Mouse (Mus musculus): Measurements from ENCODE around the gene Pop7. TPM values are rescaled to one million over a fixed set of nuclear protein-coding genes. Genes with fewer than 3 reads are reported as not detected.

Pop7 gene
- polyA plus RNA-seq, 1 experiment, result 36.6 TPM

- TF ChIP-seq CTCF (IDR thresholded peaks at IDR 0.05; ENCODE audit: extremely low read depth, insufficient read length, insufficient replicate concordance, low read depth, low read length) (no peak), POLR2A (IDR thresholded peaks at IDR 0.05; ENCODE audit: low read depth, low read length) (no peak)
- H3K36me3 ChIP-seq (ENCODE audit: control insufficient read depth, insufficient read depth, low read length), result peaks cover 69% of the 10 kb centered on the region
Observed at GRCm38 (mm10) chr5:137527413-137527812, 25.1 kb upstream of the Pop7 start.

DNA sequence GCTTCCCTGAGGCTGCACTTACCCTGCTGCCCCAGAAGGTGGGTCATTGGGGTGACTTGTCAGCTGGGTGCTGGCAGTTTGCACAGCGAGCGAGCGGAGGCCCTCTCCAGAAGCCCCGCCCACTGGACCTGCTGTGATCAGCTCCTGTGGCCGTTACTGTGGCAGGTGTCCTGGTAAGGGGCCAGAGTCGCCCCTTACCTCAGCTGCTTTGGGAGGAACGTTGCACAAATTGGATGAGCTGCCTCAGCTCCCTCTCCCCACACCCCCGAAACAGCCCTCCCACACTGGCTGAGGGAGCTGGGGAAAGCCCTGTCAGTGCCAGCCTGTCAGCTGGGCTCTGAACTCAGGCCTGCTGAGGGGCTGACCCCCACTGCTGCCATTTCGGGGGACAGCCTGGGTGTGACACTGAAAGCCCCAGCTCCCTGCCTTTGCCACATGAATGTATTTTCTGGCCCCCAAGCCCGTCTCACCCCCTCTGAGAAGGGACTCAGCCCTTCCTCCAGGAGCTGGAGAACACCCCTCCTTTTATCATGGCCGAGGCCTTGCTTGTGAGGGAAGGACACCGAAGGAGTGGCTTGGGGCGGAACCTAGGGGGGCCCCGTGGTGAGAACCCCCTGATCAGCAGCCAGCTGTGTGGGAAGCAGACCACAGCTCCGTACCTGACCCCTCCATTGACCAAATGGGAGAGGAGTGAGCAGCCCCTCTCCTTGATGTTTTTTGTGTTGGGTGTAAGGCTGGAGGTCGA is 24.0 kb upstream of the Pop7 start:
- Histone ChIP-seq H3K4me3 (ENCODE audit: low read depth, low read length) (no peak overlapping the region), H3K27ac (ENCODE audit: insufficient read depth, low read depth, low read length) (no peak overlapping the region), H3K36me3 (ENCODE audit: control insufficient read depth, insufficient read depth, low read length) (peaks cover 74% of the 10 kb centered on the region), H3K4me1 (ENCODE audit: control insufficient read depth, insufficient read depth, insufficient read length, low read length) (peaks cover 2% of the 10 kb centered on the region; the same call in 1 of the 2 replicates), H3K27me3 (ENCODE audit: control insufficient read depth, insufficient read depth, low read length) (no peaks in the 10 kb centered on the region)
- 36% methylated on average over 16 of the region's 16 CpGs for WGBS
- TF ChIP-seq POLR2A (IDR thresholded peaks at IDR 0.05; ENCODE audit: low read depth, low read length), result no peak
- TF ChIP-seq CTCF (IDR thresholded peaks at IDR 0.05; ENCODE audit: extremely low read depth, insufficient read length, insufficient replicate concordance, low read depth, low read length), result no peak

More at GRCm38 (mm10) chr5:137527413-137527812, 25.1 kb upstream of the Pop7 start:
- no peaks in the 10 kb centered on the region for H3K27me3 ChIP-seq (ENCODE audit: control insufficient read depth, insufficient read depth, low read length)
- no peak overlapping the region for H3K4me3 ChIP-seq (ENCODE audit: low read depth, low read length)
- WGBS, result 67% methylated on average over 1 of the region's 1 CpGs
- peaks cover 2% of the 10 kb centered on the region; the same call in 1 of the 2 replicates for H3K4me1 ChIP-seq (ENCODE audit: control insufficient read depth, insufficient read depth, insufficient read length, low read length)
- H3K27ac ChIP-seq (ENCODE audit: insufficient read depth, low read depth, low read length), result no peak overlapping the region

DNA sequence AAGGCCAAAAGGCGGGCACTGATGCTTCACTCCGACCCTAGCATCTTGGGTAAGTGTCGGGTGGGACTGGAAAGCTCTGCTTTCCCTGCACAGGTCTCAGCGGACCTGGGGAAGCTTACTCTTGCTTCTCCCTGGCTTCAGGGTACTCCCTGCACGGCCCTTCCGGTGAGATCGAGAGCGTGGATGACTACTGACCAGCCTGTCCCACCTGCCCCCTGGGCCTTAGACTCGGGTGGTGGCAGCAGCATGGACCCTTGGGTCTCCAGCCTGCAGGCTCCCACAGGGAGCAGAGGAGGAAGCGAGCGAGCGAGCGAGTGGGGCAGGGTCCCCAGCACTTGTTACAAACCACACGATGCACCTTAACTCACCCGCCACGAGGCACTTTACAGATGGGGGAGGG is 23.2 kb upstream of the Pop7 start:
- Histone ChIP-seq H3K27ac (ENCODE audit: insufficient read depth, low read depth, low read length) (no peak overlapping the region), H3K36me3 (ENCODE audit: control insufficient read depth, insufficient read depth, low read length) (peaks cover 80% of the 10 kb centered on the region), H3K27me3 (ENCODE audit: control insufficient read depth, insufficient read depth, low read length) (no peaks in the 10 kb centered on the region), H3K4me1 (ENCODE audit: control insufficient read depth, insufficient read depth, insufficient read length, low read length) (peaks cover 2% of the 10 kb centered on the region; the same call in 1 of the 2 replicates), H3K4me3 (ENCODE audit: low read depth, low read length) (no peak overlapping the region)
- WGBS, result 84% methylated on average over 16 of the region's 16 CpGs
- TF ChIP-seq POLR2A (IDR thresholded peaks at IDR 0.05; ENCODE audit: low read depth, low read length) (no peak), CTCF (IDR thresholded peaks at IDR 0.05; ENCODE audit: extremely low read depth, insufficient read length, insufficient replicate concordance, low read depth, low read length) (no peak)

DNA sequence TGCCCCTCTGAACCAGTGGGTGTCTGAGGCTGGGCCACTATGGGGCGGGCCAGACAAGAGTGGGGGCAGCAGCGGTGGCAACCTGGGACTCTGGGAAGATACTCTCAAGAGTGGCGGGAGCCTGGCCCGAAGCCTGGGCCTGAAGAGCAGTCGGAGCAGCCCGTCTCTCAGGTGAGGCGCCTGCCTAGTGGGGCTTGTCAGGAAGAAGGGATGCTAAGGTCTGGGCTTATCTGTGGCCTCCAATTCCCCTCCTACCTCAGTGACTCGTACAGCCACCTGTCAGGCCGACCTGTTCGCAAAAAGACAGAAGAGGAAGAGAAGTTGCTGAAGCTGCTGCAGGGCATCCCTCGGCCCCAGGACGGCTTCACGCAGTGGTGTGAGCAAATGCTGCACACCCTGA is 22.4 kb upstream of the Pop7 start:
- H3K4me1 ChIP-seq (ENCODE audit: control insufficient read depth, insufficient read depth, insufficient read length, low read length), result no peaks in the 10 kb centered on the region
- peaks cover 82% of the 10 kb centered on the region for H3K36me3 ChIP-seq (ENCODE audit: control insufficient read depth, insufficient read depth, low read length)
- 82% methylated on average over 13 of the region's 13 CpGs for WGBS
- no peak overlapping the region for H3K27ac ChIP-seq (ENCODE audit: insufficient read depth, low read depth, low read length)
- H3K27me3 ChIP-seq (ENCODE audit: control insufficient read depth, insufficient read depth, low read length), result no peaks in the 10 kb centered on the region
- H3K4me3 ChIP-seq (ENCODE audit: low read depth, low read length), result no peak overlapping the region
- no peak for TF ChIP-seq POLR2A (IDR thresholded peaks at IDR 0.05; ENCODE audit: low read depth, low read length)
- TF ChIP-seq CTCF (IDR thresholded peaks at IDR 0.05; ENCODE audit: extremely low read depth, insufficient read length, insufficient replicate concordance, low read depth, low read length), result no peak

DNA sequence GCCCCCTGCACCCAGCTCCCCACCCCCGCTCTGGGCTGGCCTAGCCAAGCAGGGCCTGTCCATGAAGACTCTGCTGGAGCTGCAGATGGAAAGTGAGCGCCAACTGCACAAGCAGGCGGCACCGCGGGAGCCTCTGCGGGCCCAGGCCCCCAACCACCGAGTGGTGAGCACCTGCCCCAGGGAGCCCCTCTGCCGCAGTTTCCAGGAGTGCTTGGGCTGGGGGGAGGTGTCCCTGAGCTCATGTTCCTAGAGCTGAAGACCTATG is 21.9 kb upstream of the Pop7 start:
- no peaks in the 10 kb centered on the region for H3K4me1 ChIP-seq (ENCODE audit: control insufficient read depth, insufficient read depth, insufficient read length, low read length)
- 89% methylated on average over 8 of the region's 8 CpGs for WGBS
- peaks cover 81% of the 10 kb centered on the region for H3K36me3 ChIP-seq (ENCODE audit: control insufficient read depth, insufficient read depth, low read length)
- TF ChIP-seq POLR2A (IDR thresholded peaks at IDR 0.05; ENCODE audit: low read depth, low read length) (no peak), CTCF (IDR thresholded peaks at IDR 0.05; ENCODE audit: extremely low read depth, insufficient read length, insufficient replicate concordance, low read depth, low read length) (no peak)
- no peaks in the 10 kb centered on the region for H3K27me3 ChIP-seq (ENCODE audit: control insufficient read depth, insufficient read depth, low read length)
- no peak overlapping the region for H3K27ac ChIP-seq (ENCODE audit: insufficient read depth, low read depth, low read length)
- no peak overlapping the region for H3K4me3 ChIP-seq (ENCODE audit: low read depth, low read length)

DNA sequence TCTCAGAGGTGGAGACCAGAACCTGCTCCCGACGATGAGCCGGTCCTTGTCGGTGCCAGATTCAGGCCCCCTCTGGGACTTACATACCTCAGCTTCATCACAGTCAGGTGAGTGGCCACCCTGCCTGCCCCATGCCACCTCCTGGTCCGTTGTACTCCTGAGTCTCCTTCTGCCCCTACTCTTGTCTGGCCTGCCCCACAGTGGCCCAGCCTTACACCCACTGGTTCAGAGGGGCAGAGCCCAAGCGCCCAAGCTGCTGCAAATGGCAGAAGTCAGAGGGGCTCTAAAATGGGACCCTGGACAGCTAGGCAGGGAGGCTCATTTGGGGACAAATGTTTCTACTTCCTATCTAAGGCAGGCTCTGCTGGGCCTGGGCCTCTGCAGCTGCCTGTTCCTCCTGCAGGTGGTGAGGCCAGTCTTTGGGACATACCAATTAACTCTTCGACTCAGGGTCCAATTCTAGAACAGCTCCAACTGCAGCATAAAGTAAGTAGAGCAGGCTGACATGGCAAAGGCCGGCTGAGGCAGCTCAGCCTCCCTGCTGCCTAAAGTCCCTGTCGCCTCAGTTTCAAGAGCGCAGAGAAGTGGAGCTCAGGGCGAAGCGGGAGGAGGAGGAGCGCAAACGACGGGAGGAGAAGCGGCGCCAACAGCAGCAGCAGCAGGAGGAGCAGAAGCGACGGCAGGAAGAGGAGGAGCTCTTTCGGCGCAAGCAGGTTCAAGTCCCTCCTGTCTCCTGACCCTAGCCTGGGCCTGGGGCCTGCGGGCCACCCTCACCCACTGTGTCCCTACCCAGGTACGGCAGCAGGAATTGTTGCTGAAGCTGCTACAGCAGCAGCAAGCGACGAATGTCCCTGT is 21.3 kb upstream of the Pop7 start:
- Histone ChIP-seq H3K27me3 (ENCODE audit: control insufficient read depth, insufficient read depth, low read length) (no peaks in the 10 kb centered on the region), H3K4me3 (ENCODE audit: low read depth, low read length) (no peak overlapping the region), H3K27ac (ENCODE audit: insufficient read depth, low read depth, low read length) (no peak overlapping the region), H3K4me1 (ENCODE audit: control insufficient read depth, insufficient read depth, insufficient read length, low read length) (no peaks in the 10 kb centered on the region), H3K36me3 (ENCODE audit: control insufficient read depth, insufficient read depth, low read length) (peaks cover 77% of the 10 kb centered on the region)
- TF ChIP-seq POLR2A (IDR thresholded peaks at IDR 0.05; ENCODE audit: low read depth, low read length), result no peak
- no peak for TF ChIP-seq CTCF (IDR thresholded peaks at IDR 0.05; ENCODE audit: extremely low read depth, insufficient read length, insufficient replicate concordance, low read depth, low read length)
- WGBS, result 85% methylated on average over 25 of the region's 25 CpGs

DNA sequence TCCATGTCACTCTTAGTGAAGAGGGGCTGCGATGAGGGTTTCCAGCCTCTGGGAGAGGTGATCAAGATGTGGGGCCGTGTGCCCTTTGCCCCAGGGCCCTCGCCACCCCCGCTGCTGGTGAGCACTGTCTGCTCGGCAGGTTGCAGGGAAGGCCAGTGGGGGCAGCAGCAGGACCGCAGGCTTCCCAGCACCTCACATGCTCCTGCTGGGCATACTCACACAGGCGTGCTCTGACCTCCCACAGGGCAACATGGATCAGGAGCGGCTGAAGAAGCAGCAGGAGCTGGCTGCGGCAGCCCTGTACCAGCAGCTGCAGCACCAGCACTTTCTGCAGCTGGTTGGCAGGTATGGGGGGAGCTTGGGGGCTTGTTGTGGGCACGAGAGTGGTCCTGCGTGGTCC is 20.4 kb upstream of the Pop7 start:
- WGBS, result 87% methylated on average over 11 of the region's 11 CpGs
- no peak for TF ChIP-seq POLR2A (IDR thresholded peaks at IDR 0.05; ENCODE audit: low read depth, low read length)
- no peak for TF ChIP-seq CTCF (IDR thresholded peaks at IDR 0.05; ENCODE audit: extremely low read depth, insufficient read length, insufficient replicate concordance, low read depth, low read length)

More for the DNA sequence above, 20.4 kb upstream of the Pop7 start:
- no peaks in the 10 kb centered on the region for H3K27me3 ChIP-seq (ENCODE audit: control insufficient read depth, insufficient read depth, low read length)
- no peak overlapping the region for H3K27ac ChIP-seq (ENCODE audit: insufficient read depth, low read depth, low read length)
- H3K4me3 ChIP-seq (ENCODE audit: low read depth, low read length), result no peak overlapping the region
- peaks cover 68% of the 10 kb centered on the region for H3K36me3 ChIP-seq (ENCODE audit: control insufficient read depth, insufficient read depth, low read length)
- no peaks in the 10 kb centered on the region for H3K4me1 ChIP-seq (ENCODE audit: control insufficient read depth, insufficient read depth, insufficient read length, low read length)

All from small intestine, adult 2 months (tissue).